Mouse (Mus musculus): ENCODE data around the gene Slc41a2.

Slc41a2 gene

DNA sequence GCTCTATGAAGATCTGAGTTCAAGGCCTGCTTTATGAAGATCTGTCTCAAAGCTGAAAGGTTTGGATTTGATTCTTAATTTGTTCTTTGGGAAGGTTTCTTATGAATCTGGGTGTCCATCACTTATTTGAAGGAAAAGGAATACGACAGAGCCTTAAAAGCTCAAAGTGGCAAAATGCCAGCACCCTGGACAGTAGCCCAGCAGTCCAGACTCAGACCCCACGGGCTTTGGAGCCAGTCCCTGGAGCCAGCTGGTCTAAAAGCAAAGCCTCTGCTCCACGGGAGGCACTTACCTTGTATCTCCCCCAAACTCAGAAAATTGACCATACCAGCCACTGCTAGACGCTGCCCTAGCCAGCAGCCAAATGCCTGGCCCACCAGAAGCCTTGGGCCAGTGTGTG, 103.3 kb downstream of the Slc41a2 start:
- in situ Hi-C loops (cut with MboI; ENCODE audit: low sequenced_read_pairs) = no loop called here

DNA sequence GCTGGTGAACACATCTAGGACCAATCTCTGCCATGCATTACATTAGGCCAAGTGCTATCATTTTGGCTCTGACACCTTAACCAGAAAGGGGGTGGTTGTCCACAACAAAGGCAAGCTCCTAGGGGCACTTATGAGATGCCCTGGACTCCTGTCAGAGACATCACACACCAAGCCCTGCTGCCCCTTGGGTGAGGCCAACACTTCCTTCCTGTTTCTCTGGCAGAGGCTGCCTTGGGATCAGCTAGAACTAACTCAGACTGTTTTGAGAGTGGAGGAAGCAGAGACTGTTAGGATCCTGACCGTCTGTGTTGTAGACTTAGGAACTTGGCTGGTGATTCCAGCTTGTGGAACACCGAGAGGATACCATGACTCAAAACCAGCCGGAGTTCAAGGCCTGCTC, 103.7 kb downstream of the Slc41a2 start:
- in situ Hi-C loops (cut with MboI; ENCODE audit: low sequenced_read_pairs) = no loop called here

DNA sequence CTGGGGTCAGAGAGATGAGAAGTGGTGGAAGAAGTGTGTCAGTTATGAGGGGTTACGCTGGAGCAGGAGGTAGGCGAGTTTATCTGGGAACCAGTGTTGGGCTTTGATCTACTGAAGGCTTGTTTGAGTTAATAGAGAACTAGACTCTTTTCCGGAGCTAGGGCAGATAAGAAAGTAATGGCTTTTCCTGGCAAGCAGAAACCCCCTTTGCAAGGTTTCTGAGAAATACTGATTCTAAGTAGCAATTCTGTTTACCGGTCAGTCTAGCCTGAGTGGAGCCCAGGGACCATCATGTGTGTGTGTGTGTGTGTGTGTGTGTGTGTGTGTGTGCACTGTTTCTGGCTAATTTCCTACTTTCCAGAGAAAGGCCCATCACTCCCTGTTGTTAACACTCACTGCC, 109.1 kb downstream of the Slc41a2 start:
- in situ Hi-C loops (cut with MboI; ENCODE audit: low sequenced_read_pairs) = no loop called here

DNA sequence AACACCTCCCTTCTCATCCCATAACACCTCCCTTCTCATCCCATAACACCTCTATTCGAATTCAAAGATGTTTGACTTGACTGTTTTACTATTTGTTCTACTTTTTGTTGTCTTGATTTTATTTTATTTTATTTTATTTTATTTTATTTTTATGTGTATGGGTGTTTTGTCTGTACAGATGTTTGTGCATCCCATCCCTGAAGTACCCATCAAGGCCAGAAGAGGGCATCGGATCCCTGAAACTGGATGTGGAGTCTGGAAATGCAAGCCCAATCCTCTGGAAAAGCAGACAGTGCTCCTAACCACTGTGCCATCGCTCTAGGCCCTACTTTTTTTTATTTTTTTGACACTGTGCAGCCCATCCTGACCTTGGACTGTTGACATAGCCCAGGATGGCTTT, 112.7 kb downstream of the Slc41a2 start:
- in situ Hi-C loops (cut with MboI; ENCODE audit: low sequenced_read_pairs) = no loop called here

DNA sequence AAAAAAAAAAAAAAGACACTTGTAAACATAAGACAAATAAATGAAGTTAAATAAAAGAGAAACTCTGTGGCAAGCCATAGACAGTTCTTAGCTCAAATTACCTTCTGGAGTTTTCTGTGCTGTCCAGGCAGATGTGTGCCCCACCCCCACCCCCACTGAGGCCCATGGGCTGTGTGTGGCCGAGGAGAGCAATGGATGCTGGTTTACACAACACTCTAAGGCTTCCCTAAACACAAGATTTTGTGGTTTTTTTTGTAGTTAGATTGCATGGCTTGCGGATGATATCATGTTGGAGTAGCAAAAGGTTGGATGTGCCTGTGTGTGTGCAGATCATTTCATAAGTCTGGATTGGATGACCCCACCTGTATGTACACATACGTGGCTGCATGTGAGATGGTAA, 116.8 kb downstream of the Slc41a2 start:
- in situ Hi-C loops (cut with MboI; ENCODE audit: low sequenced_read_pairs) = no loop called here

DNA sequence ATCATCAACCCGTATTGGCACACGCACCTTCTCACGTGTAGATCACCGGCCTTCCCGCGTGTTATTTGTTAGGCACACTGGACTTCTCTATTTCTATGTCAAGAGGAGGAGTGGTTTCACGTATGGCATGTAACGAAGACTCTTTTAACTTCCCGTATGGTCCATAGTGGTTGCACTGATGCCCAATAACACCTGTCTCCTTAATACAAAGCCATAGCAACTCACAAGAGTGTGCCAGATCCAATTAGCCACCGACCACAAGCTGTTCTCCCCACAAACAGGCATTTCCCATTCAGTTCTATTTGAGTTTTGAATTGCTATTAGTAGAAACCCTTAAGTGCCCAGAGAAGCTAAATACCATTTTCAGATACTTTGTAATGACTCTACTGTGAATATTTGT, 117.5 kb downstream of the Slc41a2 start:
- in situ Hi-C loops (cut with MboI; ENCODE audit: low sequenced_read_pairs) = no loop called here

DNA sequence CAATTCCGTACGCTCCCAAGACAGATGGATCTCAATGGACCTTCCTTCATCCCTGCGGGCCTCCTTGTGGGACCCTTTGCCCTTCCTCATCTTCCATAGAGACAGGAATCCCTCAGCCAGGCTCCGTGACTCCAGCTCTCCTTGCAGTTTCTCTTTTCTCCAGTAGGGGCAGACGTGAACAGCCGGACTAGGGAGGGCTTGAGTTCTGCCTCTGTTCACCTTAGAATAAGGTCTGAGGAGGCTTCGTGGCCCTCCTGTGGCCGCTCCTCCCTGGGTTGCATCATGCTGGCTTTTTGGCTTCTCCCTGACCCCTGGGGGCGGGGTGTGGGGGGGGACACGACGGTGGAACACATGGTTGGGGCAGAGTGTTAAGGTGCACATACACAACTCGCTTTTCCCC, 118.0 kb downstream of the Slc41a2 start:
- in situ Hi-C loops (cut with MboI; ENCODE audit: low sequenced_read_pairs) = no loop called here

DNA sequence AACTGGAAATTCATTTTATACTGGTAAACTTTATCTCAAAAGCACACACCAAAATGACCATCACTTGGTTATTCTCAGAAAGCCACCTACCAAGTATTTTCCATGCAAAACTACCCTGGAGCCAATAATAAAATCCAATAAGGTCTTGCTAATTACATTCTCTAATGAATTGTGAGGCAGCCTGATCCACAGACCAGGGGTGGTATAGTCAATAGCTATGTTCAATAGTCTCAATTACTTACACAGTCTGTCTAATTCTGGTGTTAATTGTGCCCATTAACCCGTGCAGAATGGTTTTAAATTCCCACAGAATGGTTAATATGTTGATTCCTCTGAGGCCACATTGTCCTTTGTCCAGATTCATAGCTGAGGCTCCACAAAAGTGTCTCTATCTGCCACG, 118.9 kb downstream of the Slc41a2 start:
- in situ Hi-C loops (cut with MboI; ENCODE audit: low sequenced_read_pairs) = no loop called here

DNA sequence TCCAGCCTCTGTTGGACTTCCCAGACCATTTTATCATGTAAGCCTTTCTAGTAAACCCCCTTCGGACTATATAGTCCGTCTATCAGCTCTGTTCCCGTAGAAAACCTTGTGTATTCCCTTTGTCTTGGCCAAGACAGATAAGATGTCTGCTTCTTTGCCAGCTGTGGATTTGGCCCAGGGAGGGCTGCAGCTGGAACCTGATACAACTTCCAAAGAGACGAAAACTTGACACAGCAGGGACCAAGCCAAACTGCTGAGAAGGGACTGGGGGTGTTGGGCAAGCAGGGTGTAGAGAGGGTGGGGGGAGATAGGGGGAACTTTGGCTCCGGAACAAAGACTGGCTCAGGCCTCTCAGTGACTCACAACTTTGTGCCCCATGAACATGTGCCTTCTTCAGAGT, 120.4 kb downstream of the Slc41a2 start:
- in situ Hi-C loops (cut with MboI; ENCODE audit: low sequenced_read_pairs) = no loop called here

DNA sequence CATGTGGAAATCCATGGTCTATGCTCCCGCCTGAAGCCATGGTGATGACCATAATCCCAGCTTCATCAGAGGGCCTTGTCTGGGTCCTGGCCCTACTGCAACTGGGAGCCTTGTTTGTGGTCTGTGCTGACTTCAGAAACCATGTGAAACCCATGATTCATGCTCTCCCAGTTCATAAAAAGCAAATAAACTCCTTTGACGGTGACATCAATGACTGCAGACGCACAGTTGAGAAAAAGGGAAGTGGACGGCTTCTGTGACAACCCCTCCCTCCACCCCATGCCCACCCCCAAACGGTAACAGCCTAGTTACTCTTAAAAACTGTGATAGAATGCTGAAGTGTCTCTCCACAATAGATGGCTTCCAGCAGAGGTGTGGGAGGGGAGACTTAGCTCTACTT, 122.1 kb downstream of the Slc41a2 start:
- in situ Hi-C loops (cut with MboI; ENCODE audit: low sequenced_read_pairs) = no loop called here

DNA sequence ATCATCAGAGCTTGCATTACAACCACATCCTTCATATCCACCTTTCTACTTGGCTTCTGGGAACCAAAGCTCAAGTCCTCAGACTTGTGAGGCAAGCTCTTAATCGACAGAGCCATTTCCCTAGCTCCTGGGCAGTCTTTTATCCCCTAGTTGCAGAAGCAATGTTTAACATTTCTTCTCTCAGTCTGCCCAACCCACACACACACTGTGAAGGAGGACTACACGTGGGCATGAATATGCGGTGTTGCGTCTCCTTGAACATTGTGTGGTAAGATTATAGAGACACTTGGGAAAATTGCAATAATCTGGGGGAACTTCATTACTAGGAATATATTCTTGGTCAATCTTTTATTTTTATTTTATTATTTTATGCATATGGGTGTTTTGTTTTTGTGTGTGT, 125.1 kb downstream of the Slc41a2 start:
- in situ Hi-C loops (cut with MboI; ENCODE audit: low sequenced_read_pairs) = no loop called here

DNA sequence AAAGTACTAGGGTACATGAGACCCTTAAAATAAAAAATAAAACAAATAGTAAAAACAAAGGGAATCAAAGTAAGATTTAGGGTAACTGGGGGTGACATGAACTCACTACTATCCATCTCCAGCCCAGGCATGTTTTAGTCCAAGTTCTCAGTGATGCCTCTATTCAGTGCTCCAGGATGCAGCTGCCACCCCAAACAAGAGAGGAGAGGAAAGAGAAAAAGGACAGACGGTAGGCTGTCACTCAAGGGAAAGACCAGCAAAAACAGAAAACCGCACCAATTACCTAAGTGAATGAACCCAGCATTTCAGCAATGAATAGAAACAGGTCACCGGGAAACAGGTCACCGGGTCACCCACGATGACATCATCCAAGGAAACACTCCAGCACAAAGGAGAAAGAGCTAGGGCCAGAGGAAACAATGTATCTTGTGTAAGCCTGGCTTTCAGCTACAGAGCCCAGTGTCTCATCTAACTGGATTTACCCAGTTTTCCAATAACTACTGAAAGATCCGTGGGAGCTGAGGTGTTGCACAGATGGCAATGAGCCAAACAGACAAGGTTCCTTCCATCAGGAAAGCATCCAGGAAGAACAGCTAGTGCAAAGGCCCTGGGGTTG, 126.6 kb downstream of the Slc41a2 start:
- in situ Hi-C loops (cut with MboI; ENCODE audit: low sequenced_read_pairs) = no loop called here

DNA sequence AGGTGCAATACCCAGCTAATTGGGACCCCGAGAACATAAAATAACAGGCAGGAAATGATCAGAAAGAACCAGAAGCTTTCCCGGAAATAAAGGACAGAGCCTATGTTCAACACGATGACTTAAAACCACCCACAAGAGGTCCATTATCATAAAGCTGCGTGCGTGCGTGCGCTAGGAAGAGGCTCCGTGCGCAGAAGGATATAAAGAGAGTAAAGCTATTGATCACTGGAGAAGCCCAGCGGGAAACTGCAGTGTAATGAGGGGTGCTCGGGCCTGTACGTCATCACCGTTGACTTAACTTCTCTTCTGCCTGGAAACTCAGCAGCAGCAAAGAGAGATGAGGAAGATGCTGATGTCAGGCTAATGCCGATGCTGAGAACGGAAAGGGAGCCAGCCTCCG, 127.6 kb downstream of the Slc41a2 start:
- in situ Hi-C loops (cut with MboI; ENCODE audit: low sequenced_read_pairs) = no loop called here

DNA sequence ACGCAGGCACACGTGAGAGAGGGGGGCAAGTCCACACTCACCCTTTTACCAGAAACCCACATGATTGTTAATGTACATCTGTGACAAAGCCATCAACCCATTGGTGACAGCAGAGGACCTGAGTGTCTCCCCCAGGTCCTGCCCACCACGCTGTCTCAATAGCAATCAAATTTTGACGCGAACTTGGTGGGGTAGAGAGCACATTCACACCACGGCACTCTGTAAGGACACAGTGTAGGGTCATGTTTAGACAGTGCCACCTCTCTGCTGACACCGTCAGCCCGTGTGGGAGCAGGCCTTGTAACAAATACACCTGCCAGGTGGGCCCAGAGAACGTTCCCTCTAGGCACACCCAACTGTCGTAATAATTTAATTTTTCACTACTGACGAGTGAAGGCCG, 128.3 kb downstream of the Slc41a2 start:
- in situ Hi-C loops (cut with MboI; ENCODE audit: low sequenced_read_pairs) = no loop called here

DNA sequence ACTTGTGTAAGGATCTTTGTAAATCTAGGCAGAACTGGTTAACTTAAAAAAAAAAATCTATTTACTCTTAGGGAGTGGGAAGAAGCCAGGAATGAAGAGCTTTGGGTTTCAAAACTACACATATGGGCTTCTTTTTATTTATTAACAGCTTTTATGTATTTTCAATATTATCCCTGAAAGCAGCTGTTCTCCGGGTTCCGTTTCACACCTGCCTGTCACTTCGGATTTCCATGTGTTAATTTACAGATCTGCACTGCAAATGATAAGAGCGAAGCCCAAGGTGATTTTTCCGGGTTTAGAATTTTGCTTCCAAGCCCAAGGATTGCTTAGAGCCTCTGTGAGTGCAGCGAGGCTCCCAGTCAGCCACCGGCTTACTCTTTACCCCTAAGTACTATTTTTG, 129.2 kb downstream of the Slc41a2 start:
- in situ Hi-C loops (cut with MboI; ENCODE audit: low sequenced_read_pairs) = no loop called here

DNA sequence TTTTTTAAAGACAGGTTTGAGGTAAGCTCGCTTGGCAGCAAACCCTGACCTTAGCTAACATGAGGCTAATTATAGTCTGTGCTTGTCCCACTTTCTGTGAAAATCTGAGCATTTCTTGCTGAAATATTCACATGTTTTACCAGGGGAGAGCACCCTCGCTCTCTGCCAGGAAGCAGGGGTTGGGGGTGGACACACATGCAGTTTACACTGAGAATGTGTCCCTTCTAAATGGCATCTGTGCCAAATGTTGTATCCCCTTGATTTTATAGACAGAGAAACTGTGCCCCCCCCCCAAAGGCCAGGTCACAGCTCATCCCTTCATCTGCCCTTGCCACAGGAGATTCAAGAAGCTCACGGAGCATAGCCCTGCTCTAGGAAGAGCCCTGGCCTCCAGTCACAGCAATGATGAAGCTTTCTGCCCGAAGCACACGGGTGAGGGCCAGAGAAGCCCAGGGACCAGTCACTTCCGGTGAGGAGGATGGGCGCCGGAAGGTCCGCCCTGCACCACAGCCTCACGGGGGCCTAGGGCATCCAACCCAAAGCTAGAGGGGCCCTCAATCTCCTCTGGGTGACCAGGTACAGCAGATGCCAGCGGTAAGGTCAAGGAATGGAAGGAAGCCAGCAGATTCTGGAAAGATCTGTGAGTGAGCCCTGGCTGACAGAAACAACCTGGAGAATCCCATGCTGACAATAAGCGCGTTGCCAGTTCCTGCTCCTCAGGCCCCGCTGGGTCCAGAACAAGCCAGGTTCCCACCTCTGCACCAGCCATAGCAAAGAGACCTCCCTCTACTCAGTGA, 134.6 kb downstream of the Slc41a2 start:
- in situ Hi-C loops (cut with MboI; ENCODE audit: low sequenced_read_pairs) = no loop called here

DNA sequence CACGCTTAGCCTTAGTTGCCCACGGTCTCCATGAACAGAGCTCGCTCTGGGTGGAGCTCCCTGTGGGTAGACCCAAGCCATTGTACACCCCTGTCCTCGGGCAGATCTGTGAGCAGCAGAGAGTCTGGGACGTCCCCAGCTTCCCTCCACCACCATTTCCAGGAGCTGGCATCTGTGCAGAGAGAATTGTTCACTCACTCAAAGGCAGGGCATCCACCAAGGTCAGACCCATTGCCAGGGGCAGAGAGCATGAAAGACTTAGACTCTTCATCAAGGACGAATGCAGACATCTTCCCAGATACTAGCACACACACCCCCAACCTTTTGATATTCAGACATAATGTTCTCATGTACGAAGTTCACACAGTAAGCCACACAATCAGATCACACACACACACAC, 136.2 kb downstream of the Slc41a2 start:
- in situ Hi-C loops (cut with MboI; ENCODE audit: low sequenced_read_pairs) = no loop called here

DNA sequence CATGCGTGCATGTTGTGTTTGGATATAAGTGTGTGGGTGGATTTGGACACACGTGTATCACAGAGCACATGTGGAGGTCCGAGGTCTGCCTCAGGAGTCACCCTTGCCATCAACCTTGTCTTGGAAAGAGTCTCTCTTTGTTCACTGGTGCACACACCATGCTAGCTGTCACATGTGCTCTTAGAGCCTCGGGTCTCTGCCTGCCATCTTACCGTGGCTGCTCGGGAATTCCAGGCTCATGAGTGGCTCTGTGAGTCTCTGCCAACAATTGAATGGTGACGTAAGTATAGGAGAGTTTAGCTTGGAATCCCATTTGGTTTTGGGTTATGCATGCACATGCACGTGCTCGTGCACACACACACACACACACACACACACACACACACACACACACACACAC, 138.4 kb downstream of the Slc41a2 start:
- in situ Hi-C loops (cut with MboI; ENCODE audit: low sequenced_read_pairs) = no loop called here

DNA sequence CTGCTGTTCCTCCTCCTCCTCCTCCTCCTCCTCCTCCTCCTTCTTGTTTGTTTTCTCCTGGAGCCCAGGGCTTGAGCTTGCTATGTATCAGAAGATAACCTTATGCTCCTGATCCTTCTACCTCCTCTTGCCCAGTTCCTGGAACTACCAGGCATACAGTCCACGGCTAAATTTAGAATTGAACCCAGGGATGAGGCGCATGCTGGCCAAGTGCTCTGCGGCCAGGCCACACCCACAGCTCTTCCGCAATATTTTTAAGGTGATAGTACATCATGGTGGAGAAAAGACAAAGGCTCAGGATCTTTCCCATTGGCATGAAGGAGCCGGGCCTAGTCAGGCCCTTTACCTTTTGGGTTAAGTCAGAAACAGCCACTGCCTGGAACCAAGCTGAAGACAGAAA, 139.0 kb downstream of the Slc41a2 start:
- in situ Hi-C loops (cut with MboI; ENCODE audit: low sequenced_read_pairs) = no loop called here

DNA sequence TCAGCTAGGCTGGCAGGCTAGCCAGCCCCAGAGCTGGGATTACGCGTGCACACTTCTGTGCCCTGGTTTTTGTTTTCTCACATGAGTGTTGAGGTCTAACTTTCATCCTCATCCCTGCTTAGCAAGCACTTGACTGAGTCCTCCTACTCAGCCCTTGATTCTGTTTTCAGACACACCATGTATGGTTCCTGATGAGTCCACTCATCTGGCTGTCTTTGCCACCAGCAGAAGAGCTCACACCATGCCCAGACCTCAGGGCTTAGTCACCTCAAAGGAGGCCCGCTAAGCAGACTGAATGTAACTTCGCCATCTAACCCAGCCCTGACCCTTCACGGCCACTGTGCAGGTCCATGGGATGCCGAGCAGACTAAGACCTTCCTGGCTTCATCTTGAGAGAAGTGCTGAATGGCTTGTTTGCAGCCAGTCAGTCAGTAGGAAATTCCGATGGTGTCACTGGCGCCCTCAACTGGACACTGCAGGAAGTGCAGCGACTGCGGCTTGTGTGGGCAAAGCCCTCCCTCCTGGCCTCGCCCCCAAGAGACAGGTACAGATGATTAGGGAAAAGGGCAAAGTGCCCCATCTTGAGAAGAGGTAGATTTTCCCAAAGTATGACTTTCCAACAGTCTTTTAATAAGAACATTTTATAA, 139.9 kb downstream of the Slc41a2 start:
- in situ Hi-C loops (cut with MboI; ENCODE audit: low sequenced_read_pairs) = no loop called here

DNA sequence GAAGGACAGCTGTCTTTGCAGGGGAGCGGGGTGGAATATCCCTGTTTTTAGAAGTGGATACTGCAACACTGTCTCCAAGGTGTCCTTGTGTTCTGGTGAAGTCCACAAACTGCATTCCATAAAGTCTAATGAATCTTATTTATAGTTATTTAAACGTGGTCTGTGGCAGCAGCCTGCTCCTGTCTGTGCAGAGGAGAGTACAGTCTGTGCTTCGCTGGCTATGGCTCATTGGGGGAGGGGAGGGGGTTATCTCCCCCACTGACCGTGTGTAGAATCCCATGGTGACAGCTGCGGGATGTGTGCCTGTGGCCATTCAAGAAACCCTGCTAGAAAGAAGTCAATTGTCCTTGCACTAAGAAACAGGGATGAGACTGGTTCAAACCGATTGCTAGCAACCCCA, 145.7 kb downstream of the Slc41a2 start:
- in situ Hi-C loops (cut with MboI; ENCODE audit: low sequenced_read_pairs) = no loop called here

DNA sequence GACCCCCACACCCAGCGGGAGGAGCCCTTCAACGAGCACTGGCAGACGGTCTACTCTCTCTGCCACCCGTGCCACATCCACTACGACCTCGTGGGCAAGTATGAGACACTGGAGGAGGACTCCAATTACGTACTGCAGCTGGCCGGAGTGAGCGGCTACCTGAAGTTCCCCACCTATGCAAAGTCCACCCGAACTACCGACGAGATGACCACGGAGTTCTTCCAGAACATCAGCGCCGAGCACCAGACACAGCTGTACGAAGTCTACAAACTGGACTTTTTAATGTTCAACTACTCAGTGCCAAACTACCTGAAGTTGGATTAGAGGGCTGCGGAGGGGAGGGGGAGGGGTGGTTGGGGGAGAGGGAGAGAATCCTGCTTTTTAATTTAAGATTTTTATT, 146.2 kb downstream of the Slc41a2 start:
- in situ Hi-C loops (cut with MboI; ENCODE audit: low sequenced_read_pairs) = no loop called here
